Mouse (Mus musculus): Measurements from ENCODE around the gene Pigk. TPM values are rescaled to one million over a fixed set of nuclear protein-coding genes. Genes with fewer than 3 reads are reported as not detected.

Pigk gene
- polyA plus RNA-seq, 1 experiment = 5.8 TPM

- WGBS = 89% methylated on average over 15 of the region's 15 CpGs
These were observed 209.6 kb downstream of the Pigk start for GRCm38 (mm10) chr3:152923530-152923929.

GRCm38 (mm10) chr3:152925364-152925763 lies 211.5 kb downstream of the Pigk start:
- Histone ChIP-seq H3K27me3 (ENCODE audit: control insufficient read depth, insufficient read depth, low read length) (no peaks in the 10 kb centered on the region), H3K36me3 (ENCODE audit: control insufficient read depth, insufficient read depth, low read length) (no peaks in the 10 kb centered on the region), H3K27ac (ENCODE audit: insufficient read depth, low read length) (no peak overlapping the region), H3K4me1 (ENCODE audit: control insufficient read depth, insufficient read depth, insufficient read length) (peaks cover 5% of the 10 kb centered on the region; the same call in 1 of the 2 replicates), H3K4me3 (ENCODE audit: extremely low read depth, insufficient read depth, insufficient read length) (no peak overlapping the region)
- DNase-seq (ENCODE audit: low read depth in 1 of 2, low spot score in 2 of 2) = no peak
- WGBS = 86% methylated on average over 8 of the region's 8 CpGs
- TF ChIP-seq POLR2A (IDR thresholded peaks at IDR 0.05; ENCODE audit: low read depth, low read length) (no peak), CTCF (IDR thresholded peaks at IDR 0.05; ENCODE audit: extremely low read depth, insufficient read depth, insufficient read length, insufficient replicate concordance) (no peak)

More at GRCm38 (mm10) chr3:152923530-152923929, 209.6 kb downstream of the Pigk start:
- Histone ChIP-seq H3K4me1 (ENCODE audit: control insufficient read depth, insufficient read depth, insufficient read length) (no peaks in the 10 kb centered on the region; the same call in 1 of the 2 replicates), H3K27me3 (ENCODE audit: control insufficient read depth, insufficient read depth, low read length) (no peaks in the 10 kb centered on the region), H3K4me3 (ENCODE audit: extremely low read depth, insufficient read depth, insufficient read length) (no peak overlapping the region), H3K27ac (ENCODE audit: insufficient read depth, low read length) (no peak overlapping the region), H3K36me3 (ENCODE audit: control insufficient read depth, insufficient read depth, low read length) (no peaks in the 10 kb centered on the region)
- no peak for DNase-seq (ENCODE audit: low read depth in 1 of 2, low spot score in 2 of 2)
- no peak for TF ChIP-seq CTCF (IDR thresholded peaks at IDR 0.05; ENCODE audit: extremely low read depth, insufficient read depth, insufficient read length, insufficient replicate concordance)
- no peak for TF ChIP-seq POLR2A (IDR thresholded peaks at IDR 0.05; ENCODE audit: low read depth, low read length)

DNA sequence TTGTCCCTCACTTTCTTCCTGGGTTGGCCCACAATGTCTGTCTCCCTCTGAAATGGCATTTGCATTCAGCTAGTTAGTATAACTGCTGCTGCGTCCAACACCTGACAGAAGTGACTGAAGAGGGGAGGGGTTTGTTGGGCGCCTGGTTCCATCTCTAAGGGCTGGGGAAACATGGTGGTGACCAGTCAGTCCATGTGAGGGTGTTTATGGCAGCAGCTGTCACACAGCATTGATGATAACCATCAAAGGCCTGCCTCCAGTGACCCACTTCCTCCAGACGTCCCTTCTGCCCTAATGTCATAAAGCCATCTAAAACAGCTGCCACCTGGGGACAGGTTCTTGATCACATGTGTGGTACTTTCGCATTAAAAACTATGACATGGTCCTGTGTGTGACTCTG lies 212.3 kb downstream of the Pigk start:
- H3K27ac ChIP-seq (ENCODE audit: insufficient read depth, low read length) = no peak overlapping the region
- no peak overlapping the region for H3K4me3 ChIP-seq (ENCODE audit: extremely low read depth, insufficient read depth, insufficient read length)
- H3K27me3 ChIP-seq (ENCODE audit: control insufficient read depth, insufficient read depth, low read length) = no peaks in the 10 kb centered on the region
- 44% methylated on average over 4 of the region's 4 CpGs for WGBS
- DNase-seq (ENCODE audit: low read depth in 1 of 2, low spot score in 2 of 2) = no peak
- TF ChIP-seq POLR2A (IDR thresholded peaks at IDR 0.05; ENCODE audit: low read depth, low read length) (no peak), CTCF (IDR thresholded peaks at IDR 0.05; ENCODE audit: extremely low read depth, insufficient read depth, insufficient read length, insufficient replicate concordance) (no peak)
- H3K36me3 ChIP-seq (ENCODE audit: control insufficient read depth, insufficient read depth, low read length) = no peaks in the 10 kb centered on the region
- H3K4me1 ChIP-seq (ENCODE audit: control insufficient read depth, insufficient read depth, insufficient read length) = peaks cover 8% of the 10 kb centered on the region; the same call in 1 of the 2 replicates

GRCm38 (mm10) chr3:152928287-152928975 lies 214.5 kb downstream of the Pigk start:
- H3K27ac ChIP-seq (ENCODE audit: insufficient read depth, low read length) = peak overlapping the region; percentile 49
- peaks cover 15% of the 10 kb centered on the region; the same call in 1 of the 2 replicates for H3K4me1 ChIP-seq (ENCODE audit: control insufficient read depth, insufficient read depth, insufficient read length)
- no peaks in the 10 kb centered on the region for H3K36me3 ChIP-seq (ENCODE audit: control insufficient read depth, insufficient read depth, low read length)
- TF ChIP-seq POLR2A (IDR thresholded peaks at IDR 0.05; ENCODE audit: low read depth, low read length) = no peak
- no peak for TF ChIP-seq CTCF (IDR thresholded peaks at IDR 0.05; ENCODE audit: extremely low read depth, insufficient read depth, insufficient read length, insufficient replicate concordance)
- H3K27me3 ChIP-seq (ENCODE audit: control insufficient read depth, insufficient read depth, low read length) = no peaks in the 10 kb centered on the region
- H3K4me3 ChIP-seq (ENCODE audit: extremely low read depth, insufficient read depth, insufficient read length) = peak overlapping the region; percentile 25; the same call in 1 of the 2 replicates
- peak; percentile 44 to 53 for DNase-seq (ENCODE audit: low read depth in 1 of 2, low spot score in 2 of 2)
- 44% methylated on average over 13 of the region's 13 CpGs for WGBS

DNA sequence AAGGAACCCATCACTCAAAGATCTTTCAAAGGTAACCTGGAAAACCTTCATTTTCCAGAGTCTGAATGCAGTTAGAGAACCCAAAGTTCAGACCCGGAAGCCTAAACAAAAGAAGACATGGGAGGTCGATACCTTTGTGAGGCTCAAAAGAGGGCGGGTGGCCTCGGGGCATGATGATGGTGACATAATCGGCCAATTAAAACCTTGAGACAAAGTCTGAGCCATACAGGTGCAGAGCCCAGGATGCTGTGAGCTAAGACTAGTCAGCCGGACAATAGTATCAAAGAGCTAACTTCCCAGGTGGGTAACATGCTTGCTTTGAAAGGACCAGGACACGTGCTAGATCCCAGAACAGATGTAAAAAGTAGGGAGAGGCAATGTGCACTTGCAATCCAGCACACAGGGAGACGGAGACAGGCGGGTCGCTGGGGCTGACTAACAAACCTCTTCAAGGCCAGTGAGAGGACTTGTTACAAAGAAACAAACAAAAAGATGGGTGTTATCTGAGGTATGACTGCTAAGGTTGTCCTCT lies 215.4 kb downstream of the Pigk start:
- whole genome bisulfite sequencing = 79% methylated on average over 10 of the region's 10 CpGs
- no peak for DNase-seq (ENCODE audit: low read depth in 1 of 2, low spot score in 2 of 2)
- peak overlapping the region; percentile 69 for H3K27ac ChIP-seq (ENCODE audit: insufficient read depth, low read length)

GRCm38 (mm10) chr3:152929788-152930281 lies 215.9 kb downstream of the Pigk start:
- peak overlapping the region; percentile 69 for H3K27ac ChIP-seq (ENCODE audit: insufficient read depth, low read length)
- H3K27me3 ChIP-seq (ENCODE audit: control insufficient read depth, insufficient read depth, low read length) = no peaks in the 10 kb centered on the region
- WGBS = 74% methylated on average over 7 of the region's 7 CpGs
- peak overlapping the region; percentile 37 for H3K4me3 ChIP-seq (ENCODE audit: extremely low read depth, insufficient read depth, insufficient read length)
- no peaks in the 10 kb centered on the region for H3K36me3 ChIP-seq (ENCODE audit: control insufficient read depth, insufficient read depth, low read length)
- DNase-seq (ENCODE audit: low read depth in 1 of 2, low spot score in 2 of 2) = peak in 1 of 2 experiments; percentile 48
- TF ChIP-seq POLR2A (IDR thresholded peaks at IDR 0.05; ENCODE audit: low read depth, low read length) (no peak; the same call in 1 of the 2 replicates), CTCF (IDR thresholded peaks at IDR 0.05; ENCODE audit: extremely low read depth, insufficient read depth, insufficient read length, insufficient replicate concordance) (no peak)
- H3K4me1 ChIP-seq (ENCODE audit: control insufficient read depth, insufficient read depth, insufficient read length) = peaks cover 15% of the 10 kb centered on the region; the same call in 1 of the 2 replicates

More for the DNA sequence above, 215.4 kb downstream of the Pigk start:
- H3K36me3 ChIP-seq (ENCODE audit: control insufficient read depth, insufficient read depth, low read length) = no peaks in the 10 kb centered on the region
- TF ChIP-seq POLR2A (IDR thresholded peaks at IDR 0.05; ENCODE audit: low read depth, low read length) = no peak
- no peak for TF ChIP-seq CTCF (IDR thresholded peaks at IDR 0.05; ENCODE audit: extremely low read depth, insufficient read depth, insufficient read length, insufficient replicate concordance)
- peaks cover 15% of the 10 kb centered on the region; the same call in 1 of the 2 replicates for H3K4me1 ChIP-seq (ENCODE audit: control insufficient read depth, insufficient read depth, insufficient read length)
- H3K4me3 ChIP-seq (ENCODE audit: extremely low read depth, insufficient read depth, insufficient read length) = peak overlapping the region; percentile 12; the same call in 1 of the 2 replicates
- no peaks in the 10 kb centered on the region for H3K27me3 ChIP-seq (ENCODE audit: control insufficient read depth, insufficient read depth, low read length)

Data from spleen, adult 2 months (tissue).